Mouse (Mus musculus): ENCODE measurements around the gene Dnaja3. TPM values are rescaled to one million over a fixed set of nuclear protein-coding genes. Genes with fewer than 3 reads are reported as not detected.

Dnaja3 gene
- total and polyA plus RNA-seq, 3 experiments: 33.1 to 73.2 (median 53.1) TPM

GRCm38 (mm10) chr16:4599616-4600015 is 40.2 kb upstream of the Dnaja3 start:
- Histone ChIP-seq H3K27me3 (ENCODE audit: insufficient read depth, low read length) (peaks cover 89% of the 10 kb centered on the region), H3K4me3 (ENCODE audit: low read depth, low read length) (no peak overlapping the region), H3K4me1 (ENCODE audit: insufficient read depth, low read depth, low read length) (peaks cover 24% of the 10 kb centered on the region), H3K9me3 (replicated peaks) (no peaks in the 10 kb centered on the region), H3K36me3 (replicated peaks) (no peaks in the 10 kb centered on the region)
- DNase-seq (ENCODE audit: low spot score) (no peak), ATAC-seq (ENCODE audit: extremely low read depth, insufficient number of reproducible peaks, low FRiP score, poor library complexity, severe bottlenecking) (no peak)
- no peak for TF ChIP-seq GATA2 (IDR thresholded peaks at IDR 0.05; ENCODE audit: borderline replicate concordance, low read depth, low read length)
- no peak for TF ChIP-seq POLR2AphosphoS5 (IDR thresholded peaks at IDR 0.05; ENCODE audit: insufficient replicate concordance, low read depth, low read length)
- TF ChIP-seq CTCF (IDR thresholded peaks at IDR 0.05; ENCODE audit: low read depth, low read length): no peak
- TF ChIP-seq GATA1 (IDR thresholded peaks at IDR 0.05; ENCODE audit: borderline replicate concordance, low read length): no peak
- TF ChIP-seq TAL1 (conservative IDR thresholded peaks at IDR 0.05; ENCODE audit: low read depth, low read length): no peak

DNA sequence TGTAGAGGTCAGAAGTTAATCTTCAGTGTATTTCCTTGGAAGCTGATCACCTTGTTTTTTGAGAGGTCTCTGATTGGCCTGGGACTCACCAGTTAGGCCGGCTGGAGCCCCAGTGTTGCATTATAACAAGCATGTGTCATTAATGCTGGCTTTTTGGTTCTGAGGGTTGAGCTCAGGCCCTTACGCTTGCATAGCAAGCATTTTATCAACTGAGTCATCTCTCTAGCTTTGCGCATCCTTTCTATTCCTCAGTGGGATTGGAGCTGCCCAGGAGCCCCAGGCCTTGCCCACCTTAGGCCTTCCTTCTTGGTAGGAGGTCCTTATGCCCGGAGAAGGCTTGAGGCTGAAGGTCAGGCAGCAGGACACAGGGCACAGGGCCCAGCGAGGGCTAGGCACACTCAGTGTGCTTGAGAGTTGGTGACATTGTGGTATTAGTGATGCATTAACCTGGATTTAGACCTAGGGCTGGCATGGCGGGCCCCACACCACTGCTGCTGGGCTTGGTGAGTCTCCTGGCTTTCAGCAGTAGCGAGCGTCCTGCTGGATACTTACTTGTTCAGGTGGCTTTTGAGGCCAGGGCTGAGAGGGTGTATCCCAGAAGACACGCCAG is 39.0 kb upstream of the Dnaja3 start:
- Histone ChIP-seq H3K4me3 (ENCODE audit: low read depth, low read length) (no peak overlapping the region), H3K36me3 (replicated peaks) (no peaks in the 10 kb centered on the region), H3K27me3 (ENCODE audit: insufficient read depth, low read length) (peaks cover 89% of the 10 kb centered on the region), H3K9me3 (replicated peaks) (no peaks in the 10 kb centered on the region), H3K4me1 (ENCODE audit: insufficient read depth, low read depth, low read length) (peaks cover 17% of the 10 kb centered on the region)
- DNase-seq (ENCODE audit: low spot score) (no peak), ATAC-seq (ENCODE audit: extremely low read depth, insufficient number of reproducible peaks, low FRiP score, poor library complexity, severe bottlenecking) (no peak)
- TF ChIP-seq POLR2AphosphoS5 (IDR thresholded peaks at IDR 0.05; ENCODE audit: insufficient replicate concordance, low read depth, low read length): no peak
- TF ChIP-seq TAL1 (conservative IDR thresholded peaks at IDR 0.05; ENCODE audit: low read depth, low read length): no peak
- TF ChIP-seq GATA2 (IDR thresholded peaks at IDR 0.05; ENCODE audit: borderline replicate concordance, low read depth, low read length): no peak
- no peak for TF ChIP-seq CTCF (IDR thresholded peaks at IDR 0.05; ENCODE audit: low read depth, low read length)
- no peak for TF ChIP-seq GATA1 (IDR thresholded peaks at IDR 0.05; ENCODE audit: borderline replicate concordance, low read length)

GRCm38 (mm10) chr16:4602189-4602588 is 37.6 kb upstream of the Dnaja3 start:
- Histone ChIP-seq H3K27me3 (ENCODE audit: insufficient read depth, low read length) (peaks cover 89% of the 10 kb centered on the region), H3K4me3 (ENCODE audit: low read depth, low read length) (no peak overlapping the region), H3K9me3 (replicated peaks) (no peaks in the 10 kb centered on the region), H3K36me3 (replicated peaks) (no peaks in the 10 kb centered on the region), H3K4me1 (ENCODE audit: insufficient read depth, low read depth, low read length) (peaks cover 15% of the 10 kb centered on the region)
- DNase-seq (ENCODE audit: low spot score): no peak
- no peak for ATAC-seq (ENCODE audit: extremely low read depth, insufficient number of reproducible peaks, low FRiP score, poor library complexity, severe bottlenecking)
- TF ChIP-seq POLR2AphosphoS5 (IDR thresholded peaks at IDR 0.05; ENCODE audit: insufficient replicate concordance, low read depth, low read length) (no peak), CTCF (IDR thresholded peaks at IDR 0.05; ENCODE audit: low read depth, low read length) (no peak), GATA2 (IDR thresholded peaks at IDR 0.05; ENCODE audit: borderline replicate concordance, low read depth, low read length) (no peak), TAL1 (conservative IDR thresholded peaks at IDR 0.05; ENCODE audit: low read depth, low read length) (no peak)

DNA sequence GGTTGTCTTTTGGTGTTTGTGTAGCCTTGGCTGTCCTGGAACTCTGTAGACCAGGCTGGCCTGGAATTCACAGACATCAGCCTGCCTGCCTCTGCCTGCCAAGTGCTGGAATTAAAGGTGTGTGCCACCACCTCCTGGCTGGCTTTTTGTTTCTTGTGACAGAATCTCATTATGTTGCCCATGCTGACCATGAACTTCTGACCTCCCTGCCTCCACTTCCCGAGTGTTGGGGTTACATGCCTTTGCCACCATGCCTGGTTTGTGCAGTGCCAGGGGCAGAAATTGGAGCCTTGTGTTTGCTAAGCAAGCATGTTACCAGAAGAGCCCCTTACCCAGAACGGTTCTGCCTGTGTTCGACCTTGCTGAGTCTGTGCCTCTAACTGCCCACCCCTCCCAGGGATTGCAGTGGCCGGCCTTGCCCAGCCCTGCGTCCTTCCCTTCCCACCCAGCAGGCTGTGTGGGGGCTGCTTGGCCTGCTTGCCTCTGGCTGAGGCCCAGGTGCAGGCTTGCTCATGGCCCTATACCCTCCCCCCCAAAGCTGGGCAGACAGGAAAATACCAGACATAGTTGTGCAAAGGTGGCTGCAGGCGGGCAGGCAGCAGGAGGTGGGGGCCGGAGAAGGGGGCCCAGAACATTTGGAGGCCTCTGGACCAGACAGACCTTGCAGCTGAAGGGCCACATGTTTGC is 36.9 kb upstream of the Dnaja3 start:
- TF ChIP-seq GATA2 (IDR thresholded peaks at IDR 0.05; ENCODE audit: borderline replicate concordance, low read depth, low read length): no peak
- no peak for TF ChIP-seq POLR2AphosphoS5 (IDR thresholded peaks at IDR 0.05; ENCODE audit: insufficient replicate concordance, low read depth, low read length)
- no peak for TF ChIP-seq CTCF (IDR thresholded peaks at IDR 0.05; ENCODE audit: low read depth, low read length)
- no peak for TF ChIP-seq GATA1 (IDR thresholded peaks at IDR 0.05; ENCODE audit: borderline replicate concordance, low read length)
- no peak for TF ChIP-seq TAL1 (conservative IDR thresholded peaks at IDR 0.05; ENCODE audit: low read depth, low read length)
- Histone ChIP-seq H3K9me3 (replicated peaks) (no peaks in the 10 kb centered on the region), H3K36me3 (replicated peaks) (no peaks in the 10 kb centered on the region), H3K4me1 (ENCODE audit: insufficient read depth, low read depth, low read length) (peaks cover 20% of the 10 kb centered on the region), H3K4me3 (ENCODE audit: low read depth, low read length) (no peak overlapping the region), H3K27me3 (ENCODE audit: insufficient read depth, low read length) (peaks cover 85% of the 10 kb centered on the region)
- ATAC-seq (ENCODE audit: extremely low read depth, insufficient number of reproducible peaks, low FRiP score, poor library complexity, severe bottlenecking) (no peak), DNase-seq (ENCODE audit: low spot score) (no peak)

DNA sequence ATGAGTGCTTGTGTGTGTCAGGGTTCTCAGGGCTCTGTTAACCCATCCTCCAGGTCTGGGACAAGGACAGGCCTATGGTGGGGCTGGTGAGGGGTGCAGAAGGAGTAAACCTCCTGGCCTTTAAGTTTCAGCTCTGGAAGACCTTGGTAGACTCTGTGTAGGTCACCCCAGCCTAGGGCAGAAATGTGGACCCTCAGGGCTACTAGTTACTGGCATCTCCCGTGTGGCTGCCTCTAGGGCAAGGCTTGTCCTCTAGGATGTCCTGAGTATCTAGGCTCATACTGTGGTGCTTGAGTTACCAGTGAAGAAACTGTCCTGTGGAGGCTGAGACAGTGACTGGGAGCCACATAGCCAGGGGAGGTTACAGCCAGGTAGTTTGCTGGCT is 36.3 kb upstream of the Dnaja3 start:
- no peak for TF ChIP-seq TAL1 (conservative IDR thresholded peaks at IDR 0.05; ENCODE audit: low read depth, low read length)
- no peak for TF ChIP-seq POLR2AphosphoS5 (IDR thresholded peaks at IDR 0.05; ENCODE audit: insufficient replicate concordance, low read depth, low read length)
- no peak for TF ChIP-seq GATA2 (IDR thresholded peaks at IDR 0.05; ENCODE audit: borderline replicate concordance, low read depth, low read length)
- no peak for TF ChIP-seq CTCF (IDR thresholded peaks at IDR 0.05; ENCODE audit: low read depth, low read length)
- no peak for TF ChIP-seq GATA1 (IDR thresholded peaks at IDR 0.05; ENCODE audit: borderline replicate concordance, low read length)
- Histone ChIP-seq H3K36me3 (replicated peaks) (no peaks in the 10 kb centered on the region), H3K4me1 (ENCODE audit: insufficient read depth, low read depth, low read length) (peaks cover 23% of the 10 kb centered on the region), H3K9me3 (replicated peaks) (no peaks in the 10 kb centered on the region), H3K4me3 (ENCODE audit: low read depth, low read length) (no peak overlapping the region), H3K27me3 (ENCODE audit: insufficient read depth, low read length) (peaks cover 83% of the 10 kb centered on the region)
- no peak for ATAC-seq (ENCODE audit: extremely low read depth, insufficient number of reproducible peaks, low FRiP score, poor library complexity, severe bottlenecking)
- DNase-seq (ENCODE audit: low spot score): no peak

DNA sequence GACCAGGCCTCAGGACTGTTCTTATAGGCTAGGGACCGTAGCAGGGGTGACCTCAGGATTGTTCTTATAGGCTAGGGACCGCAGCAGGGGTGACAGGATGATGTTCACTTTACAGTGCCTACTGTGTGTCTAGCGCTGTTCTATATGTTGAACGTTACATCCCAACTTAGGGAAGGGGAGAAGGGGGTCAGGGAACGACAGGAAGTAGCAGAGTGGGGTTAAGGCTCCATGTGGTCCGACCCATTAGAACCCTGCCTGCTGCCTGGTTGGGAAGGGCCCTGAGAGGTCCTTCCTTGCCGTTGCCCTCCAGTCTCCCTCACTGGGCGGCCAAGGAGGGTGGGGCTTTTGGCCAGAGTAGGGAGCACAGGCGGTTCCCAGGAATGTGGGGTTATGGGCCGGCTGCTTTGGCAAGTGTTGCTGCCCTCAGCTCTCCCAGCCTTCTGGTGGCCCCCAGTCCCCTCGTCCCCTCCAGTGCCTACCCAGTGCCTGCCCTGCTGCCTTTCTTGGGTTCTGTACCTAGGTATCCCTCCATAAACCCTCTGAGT is 35.4 kb upstream of the Dnaja3 start:
- ATAC-seq (ENCODE audit: extremely low read depth, insufficient number of reproducible peaks, low FRiP score, poor library complexity, severe bottlenecking): no peak
- H3K4me1 ChIP-seq (ENCODE audit: insufficient read depth, low read depth, low read length): peaks cover 25% of the 10 kb centered on the region
- no peaks in the 10 kb centered on the region for H3K36me3 ChIP-seq (replicated peaks)
- TF ChIP-seq GATA2 (IDR thresholded peaks at IDR 0.05; ENCODE audit: borderline replicate concordance, low read depth, low read length) (no peak), CTCF (IDR thresholded peaks at IDR 0.05; ENCODE audit: low read depth, low read length) (no peak), POLR2AphosphoS5 (IDR thresholded peaks at IDR 0.05; ENCODE audit: insufficient replicate concordance, low read depth, low read length) (no peak), TAL1 (conservative IDR thresholded peaks at IDR 0.05; ENCODE audit: low read depth, low read length) (no peak)
- DNase-seq (ENCODE audit: low spot score): no peak
- H3K9me3 ChIP-seq (replicated peaks): no peaks in the 10 kb centered on the region
- peaks cover 82% of the 10 kb centered on the region for H3K27me3 ChIP-seq (ENCODE audit: insufficient read depth, low read length)
- H3K4me3 ChIP-seq (ENCODE audit: low read depth, low read length): no peak overlapping the region; the same call in 1 of the 2 replicates

Measured in G1E (cell line).